Mouse (Mus musculus) MEL (cell line): ENCODE measurements around the gene Upb1. TPM values are rescaled to one million over a fixed set of nuclear protein-coding genes. Genes with fewer than 3 reads are reported as not detected.

ENCODE experiments used
- DNase-seq: peaks from one replicate; pipeline ENCODE4 v3.0.0; 2011; ENCODE audit warnings: low read depth, low spot score
- H3K27ac ChIP-seq: 2 replicates; pipeline ENCODE4 v1.5.1; 2012; ENCODE audit warnings: low read depth, mild to moderate bottlenecking, control low read depth, low read length, moderate library complexity; ENCODE audit not compliant: control insufficient read depth
- H3K27me3 ChIP-seq, 2 experiments: fragments of 150-350 bp in 1 of 2; sonication (generic) in 1 of 2; 2 replicates each; pipeline ENCODE4 v1.6.1; 2012; ENCODE audit warnings: low read length in 2 of 2, mild to moderate bottlenecking in 2 of 2, improper control_type of control experiment in 1 of 2, moderate library complexity in 1 of 2; ENCODE audit not compliant: insufficient read depth in 2 of 2, control insufficient read depth in 1 of 2
- H3K36me3 ChIP-seq, 2 experiments: 2 replicates each; pipeline ENCODE4 v1.6.1; 2012 to 2014; ENCODE audit warnings: low read length in 2 of 2, improper control_type of control experiment in 1 of 2, inconsistent platforms in 1 of 2, mild to moderate bottlenecking in 1 of 2; ENCODE audit not compliant: insufficient read depth in 2 of 2, control insufficient read depth in 1 of 2
- H3K4me1 ChIP-seq, 2 experiments: fragments of 150-350 bp in 1 of 2; sonication (generic) in 1 of 2; 2 replicates each; pipeline ENCODE4 v1.6.1; 2012; ENCODE audit warnings: low read length in 2 of 2, improper control_type of control experiment in 1 of 2, mild to moderate bottlenecking in 1 of 2; ENCODE audit not compliant: insufficient read depth in 2 of 2, control insufficient read depth in 1 of 2
- H3K4me3 ChIP-seq, 2 experiments: fragments of 150-350 bp in 1 of 2; sonication (generic) in 1 of 2; 2 replicates each; pipeline ENCODE4 v1.5.1; 2012; ENCODE audit warnings: low read depth in 2 of 2, low read length in 2 of 2, mild to moderate bottlenecking in 2 of 2, moderate library complexity in 2 of 2, control low read depth in 1 of 2, improper control_type of control experiment in 1 of 2; ENCODE audit not compliant: control insufficient read depth in 1 of 2, insufficient read depth in 1 of 2
- H3K79me2 ChIP-seq: 2 replicates; pipeline ENCODE4 v1.6.1; 2012; ENCODE audit warnings: mild to moderate bottlenecking, low read length, moderate library complexity; ENCODE audit not compliant: control insufficient read depth, poor library complexity, insufficient read depth
- H3K9ac ChIP-seq: 2 replicates; pipeline ENCODE4 v1.6.1; 2012; ENCODE audit warnings: low read depth, mild to moderate bottlenecking, control low read depth, low read length, moderate library complexity; ENCODE audit not compliant: control insufficient read depth, poor library complexity, severe bottlenecking
- H3K9me3 ChIP-seq: fragments of 150-350 bp; sonication (generic); replicated peaks from 2 replicates; pipeline ENCODE4 v1.6.1; 2012; ENCODE audit warnings: mild to moderate bottlenecking, low read length, improper control_type of control experiment, moderate library complexity; ENCODE audit not compliant: insufficient read depth
- BHLHE40 ChIP-seq: IDR thresholded peaks from 2 replicates; pipeline ENCODE4 v1.6.1; 2012; ENCODE audit warnings: low read depth, mild to moderate bottlenecking, inconsistent platforms, low read length, improper control_type of control experiment, borderline replicate concordance
- CHD2 ChIP-seq: IDR thresholded peaks from 2 replicates; pipeline ENCODE4 v1.6.1; 2011; ENCODE audit warnings: low read length, improper control_type of control experiment
- CTCF ChIP-seq, 3 experiments: IDR thresholded peaks in 2 of 3; conservative IDR thresholded peaks in 1 of 3; 2 replicates each; pipeline ENCODE4 v1.5.1; 2011 to 2012; ENCODE audit warnings: low read length in 3 of 3, low read depth in 2 of 3, mild to moderate bottlenecking in 2 of 3, improper control_type of control experiment in 1 of 3, inconsistent platforms in 1 of 3, mixed read lengths in 1 of 3, moderate library complexity in 1 of 3; ENCODE audit not compliant: control insufficient read depth in 1 of 3, insufficient read depth in 1 of 3, poor library complexity in 1 of 3, severe bottlenecking in 1 of 3
- EP300 ChIP-seq, 2 experiments: IDR thresholded peaks; 2 replicates each; pipeline ENCODE4 v1.6.1; 2011; ENCODE audit warnings: improper control_type of control experiment in 2 of 2, low read length in 2 of 2, low read depth in 1 of 2, mild to moderate bottlenecking in 1 of 2
- GABPA ChIP-seq: IDR thresholded peaks from 2 replicates; pipeline ENCODE4 v1.6.1; 2012; ENCODE audit warnings: low read depth, mild to moderate bottlenecking, inconsistent platforms, low read length, improper control_type of control experiment, moderate library complexity
- GATA1 ChIP-seq: IDR thresholded peaks from 2 replicates; pipeline ENCODE4 v1.6.1; 2011; ENCODE audit warnings: low read depth, low read length, improper control_type of control experiment
- HCFC1 ChIP-seq: IDR thresholded peaks from 2 replicates; pipeline ENCODE4 v1.6.1; 2012; ENCODE audit warnings: low read depth, mild to moderate bottlenecking, inconsistent platforms, low read length, improper control_type of control experiment, moderate library complexity
- MAFK ChIP-seq: IDR thresholded peaks from 2 replicates; pipeline ENCODE4 v1.6.1; 2011; ENCODE audit warnings: low read depth, mild to moderate bottlenecking, low read length, improper control_type of control experiment, borderline replicate concordance
- MAX ChIP-seq: IDR thresholded peaks from 2 replicates; pipeline ENCODE4 v1.6.1; 2011; ENCODE audit warnings: low read length, improper control_type of control experiment
- NELFE ChIP-seq: IDR thresholded peaks from 2 replicates; pipeline ENCODE4 v1.6.1; 2011; ENCODE audit warnings: low read depth, low read length, improper control_type of control experiment
- NRF1 ChIP-seq: IDR thresholded peaks from 2 replicates; pipeline ENCODE4 v1.6.1; 2014; ENCODE audit warnings: low read depth, mild to moderate bottlenecking, inconsistent platforms, low read length, improper control_type of control experiment, moderate library complexity; ENCODE audit not compliant: poor library complexity, insufficient read depth, severe bottlenecking
- RAD21 ChIP-seq: IDR thresholded peaks from 2 replicates; pipeline ENCODE4 v1.6.1; 2011; ENCODE audit warnings: mild to moderate bottlenecking, low read depth, low read length, improper control_type of control experiment
- SIN3A ChIP-seq: IDR thresholded peaks from 2 replicates; pipeline ENCODE4 v1.6.1; 2012; ENCODE audit warnings: low read length, improper control_type of control experiment, inconsistent platforms
- SMC3 ChIP-seq: IDR thresholded peaks from 2 replicates; pipeline ENCODE4 v1.6.1; 2011; ENCODE audit warnings: low read depth, low read length, improper control_type of control experiment
- TAL1 ChIP-seq: IDR thresholded peaks from 2 replicates; pipeline ENCODE4 v1.6.1; 2012; ENCODE audit warnings: mild to moderate bottlenecking, inconsistent platforms, low read length, moderate library complexity, mixed read lengths
- TBP ChIP-seq: IDR thresholded peaks from 2 replicates; pipeline ENCODE4 v1.8.0; 2011; ENCODE audit warnings: low read depth, low read length, improper control_type of control experiment
- TCF12 ChIP-seq: IDR thresholded peaks from 2 replicates; pipeline ENCODE4 v1.6.1; 2014; ENCODE audit warnings: low read depth, mild to moderate bottlenecking, inconsistent platforms, low read length, improper control_type of control experiment, moderate library complexity
- USF1 ChIP-seq: IDR thresholded peaks from 2 replicates; pipeline ENCODE4 v1.6.1; 2014; ENCODE audit warnings: low read depth, mild to moderate bottlenecking, inconsistent platforms, low read length, improper control_type of control experiment, moderate library complexity
- ZC3H11A ChIP-seq: IDR thresholded peaks from 2 replicates; pipeline ENCODE4 v1.6.1; 2012; ENCODE audit warnings: low read depth, mild to moderate bottlenecking, inconsistent platforms, low read length, improper control_type of control experiment
- ZKSCAN1 ChIP-seq: IDR thresholded peaks from 2 replicates; pipeline ENCODE4 v1.6.1; 2012; ENCODE audit warnings: low read depth, mild to moderate bottlenecking, inconsistent platforms, low read length, improper control_type of control experiment, moderate library complexity
- ZNF384 ChIP-seq: IDR thresholded peaks from 2 replicates; pipeline ENCODE4 v1.6.1; 2012; ENCODE audit warnings: low read depth, mild to moderate bottlenecking, inconsistent platforms, low read length, improper control_type of control experiment
- polyA plus RNA-seq, 2 experiments: library from polyadenylated mRNA; stranded (reverse) in 1 of 2; unstranded in 1 of 2; fragments of >175 nt in 1 of 2; fragments of >200 nt in 1 of 2; gene quantifications; 2 replicates each; pipeline versions ENCODE4 v1.2.1 to v1.2.4; 2012; ENCODE audit warnings: low replicate concordance in 2 of 2, low read depth in 1 of 2; ENCODE audit not compliant: insufficient read length in 2 of 2, insufficient read depth in 1 of 2, missing spikeins in 1 of 2
- total RNA-seq: library from RNA; depleted of rRNA; stranded (reverse); fragments of 300-350 nt; gene quantifications from 2 replicates; pipeline ENCODE4 v1.2.3, GENCODE M21; 2012

The Upb1 gene
- total and polyA plus RNA-seq, 3 experiments, result 0.03 TPM; not detected in 2

DNA sequence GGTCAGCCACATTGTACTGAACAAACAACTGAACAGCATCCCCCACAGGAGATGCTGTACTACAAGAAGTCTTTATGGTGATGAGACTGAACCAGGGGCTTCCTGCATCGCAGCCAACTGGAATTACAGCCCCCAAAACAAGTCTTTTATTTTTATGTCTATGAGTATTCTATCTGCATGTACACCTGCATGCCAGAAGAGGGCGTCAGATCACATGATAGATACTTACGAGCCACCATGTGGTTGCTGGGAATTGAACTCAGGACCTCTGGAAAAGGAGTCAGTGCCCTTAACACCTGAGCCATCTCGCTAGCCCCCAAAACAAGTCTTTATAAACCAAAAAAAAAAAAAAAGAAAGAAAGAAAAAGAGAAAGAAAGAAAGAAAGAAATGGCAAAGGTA is 42.1 kb downstream of the Upb1 start:
- no peaks in the 10 kb centered on the region for H3K36me3 ChIP-seq
- TF ChIP-seq CHD2 (no peak), SMC3 (peak; percentile 69), NELFE (no peak), USF1 (peak; percentile 33; the same call in 1 of the 2 replicates), ZC3H11A (peak; percentile 56; the same call in 1 of the 2 replicates), RAD21 (peak; percentile 33), CTCF (IDR thresholded peaks at IDR 0.05 in 2 of 3, conservative IDR thresholded peaks at IDR 0.05 in 1 of 3; ENCODE audit: control insufficient read depth in 1 of 3, insufficient read depth in 1 of 3, low read depth in 2 of 3, low read length in 3 of 3, poor library complexity in 1 of 3, severe bottlenecking in 1 of 3) (peak in 2 of 3 experiments; percentile 35 to 54; a peak in 4 of 6 replicates), GATA1 (no peak), ZNF384 (0 out of 2 replicates have a peak, but pooled peaks have one; percentile 27), EP300 (IDR thresholded peaks at IDR 0.05; ENCODE audit: low read depth in 1 of 2, low read length in 2 of 2) (no peak)
- TF ChIP-seq, all 39 proteins: peak for 6
- Histone ChIP-seq H3K9me3 (no peaks in the 10 kb centered on the region), H3K4me3 (no peak overlapping the region), H3K27me3 (no peaks in the 10 kb centered on the region), H3K4me1 (no peaks in the 10 kb centered on the region), H3K79me2 (no peaks in the 10 kb centered on the region), H3K9ac (no peak overlapping the region), H3K27ac (no peak overlapping the region)
- DNase-seq, result peak; percentile 47

DNA sequence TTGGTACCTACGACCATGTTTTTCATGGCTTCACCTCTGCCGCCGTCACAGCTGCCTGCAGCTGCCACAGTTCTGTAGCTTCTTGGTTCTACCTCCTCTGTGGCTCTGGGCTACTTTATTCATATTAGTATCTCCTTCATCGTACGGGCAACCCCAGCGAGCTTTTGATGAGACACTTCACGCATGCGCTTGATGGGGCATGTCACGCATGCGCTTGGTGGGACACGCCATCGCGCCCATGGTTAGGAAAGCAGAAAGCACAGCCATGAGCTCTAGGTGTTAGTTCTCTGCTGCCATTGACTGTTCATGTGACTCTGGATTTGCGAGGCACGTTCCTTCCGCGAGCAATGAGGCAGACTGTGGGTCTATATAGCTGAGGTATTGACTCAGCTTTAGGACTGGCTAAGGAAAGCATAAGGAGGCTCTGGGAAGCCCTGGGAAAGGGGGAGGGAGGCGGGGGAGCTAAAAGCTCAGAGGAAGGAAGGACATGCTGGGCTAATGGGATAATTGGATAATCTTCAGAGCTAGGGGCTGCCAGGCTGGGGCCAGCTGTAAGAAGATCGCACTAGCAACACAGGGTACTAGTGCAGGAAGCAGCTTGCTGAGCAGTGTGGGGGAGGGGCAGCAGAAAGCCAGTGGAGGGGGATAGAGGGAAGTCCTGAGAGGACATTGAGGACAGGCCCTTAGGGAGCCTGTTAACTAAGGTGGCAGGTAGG is 43.4 kb downstream of the Upb1 start:
- H3K79me2 ChIP-seq, result no peaks in the 10 kb centered on the region
- H3K4me1 ChIP-seq, result no peaks in the 10 kb centered on the region
- no peaks in the 10 kb centered on the region for H3K9me3 ChIP-seq
- H3K27ac ChIP-seq, result no peak overlapping the region
- DNase-seq, result no peak
- H3K9ac ChIP-seq, result no peak overlapping the region
- H3K27me3 ChIP-seq, result no peaks in the 10 kb centered on the region
- no peak overlapping the region for H3K4me3 ChIP-seq
- no peaks in the 10 kb centered on the region for H3K36me3 ChIP-seq
- TF ChIP-seq GABPA (no peak), MAX (no peak), MAFK (no peak), NRF1 (no peak), EP300 (IDR thresholded peaks at IDR 0.05; ENCODE audit: low read depth in 1 of 2, low read length in 2 of 2) (no peak), BHLHE40 (no peak), TBP (no peak), ZKSCAN1 (no peak), NELFE (no peak), CTCF (IDR thresholded peaks at IDR 0.05 in 2 of 3, conservative IDR thresholded peaks at IDR 0.05 in 1 of 3; ENCODE audit: control insufficient read depth in 1 of 3, insufficient read depth in 1 of 3, low read depth in 2 of 3, low read length in 3 of 3, poor library complexity in 1 of 3, severe bottlenecking in 1 of 3) (no peak), RAD21 (no peak), SMC3 (no peak), TCF12 (no peak), HCFC1 (no peak), TAL1 (no peak), SIN3A (no peak)
